ENCODE assay signal across 10 mouse cellular contexts in genomic region chr17:31309281-31309793, GRCm38 (mm10). TPM values are rescaled to one million over a fixed set of nuclear protein-coding genes. Genes with fewer than 3 reads are reported as not detected.
DNase-seq lines count a peak whose midpoint lies in the region; ATAC-seq lines count a peak whose summit lies in the region.
"Had no signal": no experiment of that assay in that cellular context is flagged by ENCODE, and none has a peak within 500 bp of the region (broad histone marks: within the 10 kb centered on the region; RNA-seq: fewer than 3 reads in every experiment).

No protein-coding gene starts in this region.

- no peaks in the 10 kb centered on the region for H3K9me3 ChIP-seq in forebrain, embryonic 12.5 days
- H3K9me3 ChIP-seq in forebrain, embryonic 14.5 days (replicated peaks; ENCODE audit: control insufficient read depth, low read length): no peaks in the 10 kb centered on the region
- H3K9me3 ChIP-seq in midbrain, embryonic 16.5 days (replicated peaks; ENCODE audit: control insufficient read depth, low read length, poor library complexity, severe bottlenecking): no peaks in the 10 kb centered on the region
- H3K9me3 ChIP-seq: liver, embryonic 15.5 days had no signal

- ATAC-seq in forebrain, embryonic 12.5 days (ENCODE audit: low FRiP score): no peak
- no peak for ATAC-seq in forebrain, embryonic 14.5 days
- ATAC-seq in midbrain, embryonic 16.5 days: 0 out of 2 replicates have a peak, but pooled peaks have one; percentile 28

- intact Hi-C loops in gastrocnemius, postnatal 36 days (cut with DNase I): no loop called here

- no peak overlapping the region for H3K4me2 ChIP-seq in forebrain, embryonic 12.5 days
- H3K4me2 ChIP-seq in forebrain, embryonic 14.5 days (ENCODE audit: low read length): no peak overlapping the region
- no peak overlapping the region for H3K4me2 ChIP-seq in midbrain, embryonic 16.5 days (ENCODE audit: low read length)
- H3K4me2 ChIP-seq: liver, embryonic 15.5 days had no signal

- no peaks in the 10 kb centered on the region for H3K36me3 ChIP-seq in forebrain, embryonic 12.5 days (replicated peaks)
- H3K36me3 ChIP-seq in forebrain, embryonic 14.5 days (ENCODE audit: control insufficient read depth, insufficient read depth, low read length): no peaks in the 10 kb centered on the region
- H3K36me3 ChIP-seq in midbrain, embryonic 16.5 days (ENCODE audit: control insufficient read depth, insufficient read depth, low read length): no peaks in the 10 kb centered on the region
- H3K36me3 ChIP-seq: liver, embryonic 15.5 days had no signal

- no peaks in the 10 kb centered on the region for H3K27me3 ChIP-seq in forebrain, embryonic 12.5 days
- no peaks in the 10 kb centered on the region for H3K27me3 ChIP-seq in forebrain, embryonic 14.5 days (replicated peaks; ENCODE audit: control insufficient read depth, insufficient read depth, low read length)
- no peaks in the 10 kb centered on the region for H3K27me3 ChIP-seq in midbrain, embryonic 16.5 days (ENCODE audit: control insufficient read depth, insufficient read depth, low read depth, low read length)
- H3K27me3 ChIP-seq: liver, embryonic 15.5 days had no signal

- 65% methylated on average over 6 of the region's 6 CpGs for WGBS in forebrain, embryonic 12.5 days
- 71% methylated on average over 6 of the region's 6 CpGs for WGBS in forebrain, embryonic 14.5 days
- 43% methylated on average over 6 of the region's 6 CpGs for WGBS in midbrain, embryonic 16.5 days

- H3K9ac ChIP-seq in forebrain, embryonic 12.5 days: no peak overlapping the region
- H3K9ac ChIP-seq in forebrain, embryonic 14.5 days (ENCODE audit: low read length): no peak overlapping the region
- no peak overlapping the region for H3K9ac ChIP-seq in midbrain, embryonic 16.5 days (ENCODE audit: low read depth, low read length)
- H3K9ac ChIP-seq: liver, embryonic 15.5 days had no signal

- DNase-seq in forebrain, embryonic 14.5 days (ENCODE audit: low spot score): no peak
- DNase-seq in NIH3T3 (ENCODE audit: low read depth): peak; percentile 42
- peak; percentile 34 to 38 for DNase-seq in gastrocnemius, postnatal 36 days
- no peak for DNase-seq in ovary, adult 18-20 months (ENCODE audit: low spot score)
- DNase-seq in lung, postnatal 36 days: no peak
- DNase-seq in lung, postnatal 4 days: no peak
- DNase-seq: cerebellum, postnatal 36 days had no signal

- H3K4me3 ChIP-seq in forebrain, embryonic 12.5 days (replicated peaks): no peak overlapping the region
- H3K4me3 ChIP-seq in forebrain, embryonic 14.5 days (ENCODE audit: low read depth, low read length): no peak overlapping the region
- no peak overlapping the region for H3K4me3 ChIP-seq in midbrain, embryonic 16.5 days (ENCODE audit: low read depth, low read length)
- H3K4me3 ChIP-seq: liver, embryonic 15.5 days had no signal

- H3K4me1 ChIP-seq in forebrain, embryonic 12.5 days: peaks cover 21% of the 10 kb centered on the region; the same call in 1 of the 2 replicates
- no peaks in the 10 kb centered on the region for H3K4me1 ChIP-seq in forebrain, embryonic 14.5 days (ENCODE audit: control insufficient read depth, insufficient read depth, low read length)
- no peaks in the 10 kb centered on the region for H3K4me1 ChIP-seq in midbrain, embryonic 16.5 days (ENCODE audit: control insufficient read depth, insufficient read depth, low read length)

- 0 out of 2 replicates have a peak overlapping the region, but pooled peaks have one; percentile 13 for H3K27ac ChIP-seq in forebrain, embryonic 12.5 days
- H3K27ac ChIP-seq in forebrain, embryonic 14.5 days (ENCODE audit: low read depth, low read length): no peak overlapping the region
- H3K27ac ChIP-seq in midbrain, embryonic 16.5 days (ENCODE audit: low read length): no peak overlapping the region
- H3K27ac ChIP-seq: liver, embryonic 15.5 days had no signal

RNA-seq across cellular contexts. Expression of gene Slc37a1, which starts 22.7 kb away (rescaled TPM):
- 9.4 and 10.7 TPM in 2 replicates for polyA plus RNA-seq in forebrain, embryonic 12.5 days (2016; fragmentation: Nextera tagmentation; extraction: Ambion mirVana)
- 6.9 and 7.9 TPM in 2 replicates for polyA plus RNA-seq in forebrain, embryonic 14.5 days (2014; fragmentation: Nextera tagmentation; extraction: Ambion mirVana)
- 1 to 10 TPM; 3.3 to 3.6 TPM for total RNA-seq in gastrocnemius, postnatal 36 days (2021)
- polyA plus RNA-seq in midbrain, embryonic 16.5 days (2015; fragmentation: Nextera tagmentation; extraction: Ambion mirVana): 12.9 and 20.1 TPM in 2 replicates

RNA-seq across cellular contexts. Expression of gene Rsph1, which starts 32.2 kb away (rescaled TPM):
- polyA plus RNA-seq in forebrain, embryonic 12.5 days (2016; fragmentation: Nextera tagmentation; extraction: Ambion mirVana): 2.6 and 3.8 TPM in 2 replicates
- 2.9 and 3.6 TPM in 2 replicates for polyA plus RNA-seq in forebrain, embryonic 14.5 days (2014; fragmentation: Nextera tagmentation; extraction: Ambion mirVana)
- total RNA-seq in gastrocnemius, postnatal 36 days (2021): 1 to 10 TPM; 7.7 to 8.6 TPM
- 6.4 and 8.6 TPM in 2 replicates for polyA plus RNA-seq in midbrain, embryonic 16.5 days (2015; fragmentation: Nextera tagmentation; extraction: Ambion mirVana)

Comparison
In these comparisons a context has a peak if more than half of its experiments do, and no peak if none do; other contexts are left out.
1. DNase-seq: peak in NIH3T3 (single experiment) and gastrocnemius, postnatal 36 days (2 of 2); none in forebrain, embryonic 14.5 days (single experiment), ovary, adult 18-20 months (single experiment), lung, postnatal 36 days (single experiment) and lung, postnatal 4 days (0 of 2).